Mouse (Mus musculus) embryonic facial prominence, embryonic 10.5 days (tissue): ENCODE measurements around the gene Tbl3. TPM values are rescaled to one million over a fixed set of nuclear protein-coding genes. Genes with fewer than 3 reads are reported as not detected.
"Not testable (repeated sequence)": the region's sequence is repeated elsewhere in the genome, so short reads cannot be mapped to it uniquely, and the experiment has no call there.

Experiments
- DNase-seq: peaks from one replicate; pipeline ENCODE4 v3.0.0-alpha.2; 2017; ENCODE audit warnings: low spot score
- H3K27ac ChIP-seq: fragments of 300-500 bp; sonication (generic); replicated peaks from 2 replicates; pipeline ENCODE4 v1.5.1; 2016; ENCODE audit warnings: mild to moderate bottlenecking
- H3K27me3 ChIP-seq: fragments of 300-500 bp; sonication (generic); replicated peaks from 2 replicates; pipeline ENCODE4 v1.6.1; 2016; ENCODE audit warnings: low read depth, mild to moderate bottlenecking; ENCODE audit not compliant: poor library complexity, severe bottlenecking
- H3K36me3 ChIP-seq: fragments of 300-500 bp; sonication (generic); replicated peaks from 2 replicates; pipeline ENCODE4 v1.6.1; 2016; ENCODE audit warnings: mild to moderate bottlenecking, moderate library complexity
- H3K4me1 ChIP-seq: fragments of 300-500 bp; sonication (generic); 2 replicates; pipeline ENCODE4 v1.6.1; 2016
- H3K4me3 ChIP-seq: fragments of 300-500 bp; sonication (generic); 2 replicates; pipeline ENCODE4 v1.5.1; 2016; ENCODE audit warnings: mild to moderate bottlenecking, moderate library complexity
- H3K9me3 ChIP-seq: fragments of 300-500 bp; sonication (generic); 2 replicates; pipeline ENCODE4 v1.6.1; 2016; ENCODE audit warnings: mild to moderate bottlenecking
- WGBS: fragments of 180-500 bp; shearing (Covaris S2); methylation state at CpG from one replicate; pipeline ENCODE4 v1.1.7; 2016; 5-methylcytosine and 5-hydroxymethylcytosine counted together
- polyA plus RNA-seq: library from polyadenylated mRNA; unstranded; fragments of >200 nt; fragmentation: Nextera tagmentation; extraction: Ambion mirVana; gene quantifications from 2 replicates; pipeline ENCODE4 v1.2.1, GENCODE M21; 2016

The Tbl3 gene
- polyA plus RNA-seq, 1 experiment from 2014 or later, result 152 TPM

- no peaks in the 10 kb centered on the region for H3K9me3 ChIP-seq
- no peak overlapping the region for H3K4me3 ChIP-seq
- no peak overlapping the region for H3K27ac ChIP-seq
- peaks cover 77% of the 10 kb centered on the region for H3K36me3 ChIP-seq
- peaks cover 14% of the 10 kb centered on the region; the same call in 1 of the 2 replicates for H3K4me1 ChIP-seq
- H3K27me3 ChIP-seq, result no peaks in the 10 kb centered on the region
- 94% methylated on average over 24 of the region's 24 CpGs for WGBS
- no peak for DNase-seq
Measured at GRCm38 (mm10) chr17:24677500-24678080, 29.9 kb downstream of the Tbl3 start.

- peaks cover 70% of the 10 kb centered on the region for H3K36me3 ChIP-seq
- no peak for DNase-seq
- no peaks in the 10 kb centered on the region for H3K9me3 ChIP-seq
- H3K4me3 ChIP-seq, result no peak overlapping the region
- 96% methylated on average over 5 of the region's 5 CpGs for WGBS
- H3K4me1 ChIP-seq, result peaks cover 21% of the 10 kb centered on the region
- H3K27ac ChIP-seq, result no peak overlapping the region
- H3K27me3 ChIP-seq, result no peaks in the 10 kb centered on the region
Measured at GRCm38 (mm10) chr17:24676877-24677276, 30.6 kb downstream of the Tbl3 start.

- Histone ChIP-seq H3K27me3 (no peaks in the 10 kb centered on the region), H3K4me3 (no peak overlapping the region), H3K36me3 (peaks cover 63% of the 10 kb centered on the region), H3K27ac (no peak overlapping the region), H3K4me1 (peaks cover 28% of the 10 kb centered on the region), H3K9me3 (no peaks in the 10 kb centered on the region)
- DNase-seq, result peak; percentile 74
- 66% methylated on average over 2 of the region's 2 CpGs for WGBS
Measured at GRCm38 (mm10) chr17:24676187-24676586, 31.3 kb downstream of the Tbl3 start.

- DNase-seq, result no peak
- Histone ChIP-seq H3K9me3 (no peaks in the 10 kb centered on the region), H3K27me3 (no peaks in the 10 kb centered on the region), H3K27ac (no peak overlapping the region), H3K4me3 (no peak overlapping the region), H3K36me3 (peaks cover 44% of the 10 kb centered on the region), H3K4me1 (peaks cover 41% of the 10 kb centered on the region)
- WGBS, result 89% methylated on average over 7 of the region's 7 CpGs
Measured at GRCm38 (mm10) chr17:24674277-24674676, 33.2 kb downstream of the Tbl3 start.

- Histone ChIP-seq H3K36me3 (peaks cover 23% of the 10 kb centered on the region), H3K27me3 (no peaks in the 10 kb centered on the region), H3K27ac (no peak overlapping the region), H3K4me1 (peaks cover 49% of the 10 kb centered on the region), H3K9me3 (no peaks in the 10 kb centered on the region), H3K4me3 (peak overlapping the region; percentile 81)
- peak; percentile 41 for DNase-seq
- WGBS, result 32% methylated on average over 5 of the region's 5 CpGs
Measured at GRCm38 (mm10) chr17:24672141-24672540, 35.3 kb downstream of the Tbl3 start.

- DNase-seq, result no peak
- peak overlapping the region; percentile 81 for H3K4me3 ChIP-seq
- WGBS, result 72% methylated on average over 5 of the region's 5 CpGs
- no peaks in the 10 kb centered on the region for H3K27me3 ChIP-seq
- peaks cover 15% of the 10 kb centered on the region for H3K36me3 ChIP-seq
- H3K27ac ChIP-seq, result no peak overlapping the region
- peaks cover 49% of the 10 kb centered on the region for H3K4me1 ChIP-seq
- no peaks in the 10 kb centered on the region for H3K9me3 ChIP-seq
Measured at GRCm38 (mm10) chr17:24671346-24671745, 36.1 kb downstream of the Tbl3 start.

GRCm38 (mm10) chr17:24670246-24670844 lies 37.1 kb downstream of the Tbl3 start:
- Histone ChIP-seq H3K27ac (peak overlapping the region; percentile 90), H3K4me3 (peak overlapping the region; percentile 81), H3K27me3 (no peaks in the 10 kb centered on the region), H3K4me1 (peaks cover 49% of the 10 kb centered on the region), H3K36me3 (0 out of 2 replicates have a peak, but pooled peaks cover 14% of the 10 kb centered on the region), H3K9me3 (no peaks in the 10 kb centered on the region)
- 16% methylated on average over 8 of the region's 8 CpGs for WGBS
- no peak for DNase-seq

GRCm38 (mm10) chr17:24669545-24670245 lies 37.8 kb downstream of the Tbl3 start, which contains the start of gene Zfp598:
Gene Zfp598 (plus strand): TSS chr17:24669687.
- H3K27me3 ChIP-seq, result no peaks in the 10 kb centered on the region
- DNase-seq, result peak; percentile 96
- H3K4me1 ChIP-seq, result peaks cover 49% of the 10 kb centered on the region
- H3K4me3 ChIP-seq, result peak within 1 kb of the TSS; percentile 81
- H3K27ac ChIP-seq, result peak within 1 kb of the TSS; percentile 90
- H3K36me3 ChIP-seq, result 0 out of 2 replicates have a peak, but pooled peaks cover 14% of the 10 kb centered on the region
- no peaks in the 10 kb centered on the region for H3K9me3 ChIP-seq
- WGBS, result under 1% methylated on average over 80 of the region's 80 CpGs

- not testable (repeated sequence) for DNase-seq, H3K9me3 ChIP-seq, H3K27me3 ChIP-seq
- Histone ChIP-seq H3K36me3 (0 out of 2 replicates have a peak, but pooled peaks cover 12% of the 10 kb centered on the region), H3K27ac (peak overlapping the region; percentile 90), H3K4me1 (peaks cover 46% of the 10 kb centered on the region), H3K4me3 (peak overlapping the region; percentile 81)
- WGBS, result 12% methylated on average over 15 of the region's 15 CpGs
Measured at GRCm38 (mm10) chr17:24669214-24669544, 38.3 kb downstream of the Tbl3 start.

- H3K4me3 ChIP-seq, result no peak overlapping the region
- peak; percentile 65 for DNase-seq
- H3K36me3 ChIP-seq, result no peaks in the 10 kb centered on the region
- H3K27ac ChIP-seq, result no peak overlapping the region
- no peaks in the 10 kb centered on the region for H3K9me3 ChIP-seq
- 29% methylated on average over 6 of the region's 6 CpGs for WGBS
- H3K27me3 ChIP-seq, result no peaks in the 10 kb centered on the region
- H3K4me1 ChIP-seq, result peaks cover 34% of the 10 kb centered on the region
Measured at GRCm38 (mm10) chr17:24667416-24667815, 40.0 kb downstream of the Tbl3 start.

- H3K4me1 ChIP-seq, result peaks cover 30% of the 10 kb centered on the region
- not testable (repeated sequence) for H3K9me3 ChIP-seq, H3K4me3 ChIP-seq, DNase-seq, H3K27ac ChIP-seq, H3K36me3 ChIP-seq, H3K27me3 ChIP-seq
- WGBS, result 70% methylated on average over 7 of the region's 7 CpGs
Measured at GRCm38 (mm10) chr17:24667011-24667410, 40.4 kb downstream of the Tbl3 start.

- H3K27me3 ChIP-seq, result peaks cover 63% of the 10 kb centered on the region
- no peaks in the 10 kb centered on the region for H3K36me3 ChIP-seq
- DNase-seq, result peak; percentile 60
- no peaks in the 10 kb centered on the region for H3K9me3 ChIP-seq
- H3K27ac ChIP-seq, result peak within 1 kb of the TSS; percentile 45; the same call in 1 of the 2 replicates
- H3K4me1 ChIP-seq, result peaks cover 23% of the 10 kb centered on the region
- 1% methylated on average over 47 of the region's 47 CpGs for WGBS
- peak within 1 kb of the TSS; percentile 61 for H3K4me3 ChIP-seq
Measured at GRCm38 (mm10) chr17:24658017-24658758, 49.3 kb downstream of the Tbl3 start, which contains the start of gene Npw. Gene Npw (minus strand): TSS chr17:24658457.
